Mouse (Mus musculus): Measurements from ENCODE around the gene Adk. TPM values are rescaled to one million over a fixed set of nuclear protein-coding genes. Genes with fewer than 3 reads are reported as not detected.
A peak's percentile ranks its signal among the peaks of the same experiment; 100 is the strongest.

The Adk gene
- 69.5 TPM for polyA plus RNA-seq (2012; fragmentation: generic; extraction: Trizol)
- long read RNA-seq, experiment 1, transcript Adk-207 (11 exons, 1,818 nt): minor isoform, 35 of 98 reads
- long read RNA-seq, experiment 1, transcript Adk-201 (11 exons, 1,782 nt): major isoform, 55 of 98 reads
- long read RNA-seq, experiment 1, partial matches to known transcripts: 3 of 98 reads
- long read RNA-seq, experiment 1, other reads (novel, unspliced or antisense): 5 of 98 reads
- long read RNA-seq, experiment 2, transcript Adk-201 (11 exons, 1,782 nt): major isoform, 298 of 403 reads
- long read RNA-seq, experiment 2, transcript Adk-207 (11 exons, 1,818 nt): minor isoform, 87 of 403 reads
- long read RNA-seq, experiment 2, partial matches to known transcripts: 2 of 403 reads
- long read RNA-seq, experiment 2, other reads (novel, unspliced or antisense): 16 of 403 reads

GRCm38 (mm10) chr14:21052112-21052780 lies at the start of gene Adk, which contains the start of gene Ap3m1:
Adk (plus strand) TSS chr14:21052574.
Ap3m1 (minus strand) TSS chr14:21052508.
- Histone ChIP-seq H3K27me3 (ENCODE audit: control insufficient read depth, insufficient read depth, insufficient read length) (no peaks in the 10 kb centered on the region), H3ac (ENCODE audit: control insufficient read depth, insufficient read length, low read depth) (peak within 1 kb of the TSS; percentile 78), H3K79me2 (ENCODE audit: control insufficient read depth, insufficient read depth) (peaks cover 77% of the 10 kb centered on the region), H3K4me3 (ENCODE audit: insufficient read depth, poor library complexity, severe bottlenecking) (peak within 1 kb of the TSS; percentile 83), H3K79me3 (ENCODE audit: low read depth) (peaks cover 45% of the 10 kb centered on the region), H3K36me3 (ENCODE audit: control insufficient read depth, insufficient read depth) (no peaks in the 10 kb centered on the region)
- no peak for TF ChIP-seq CEBPB (IDR thresholded peaks at IDR 0.05; ENCODE audit: low read depth)
- TF ChIP-seq MAX (IDR thresholded peaks at IDR 0.05): peak; percentile 99

GRCm38 (mm10) chr14:21013800-21014334 lies 38.5 kb upstream of the Adk start:
- peaks cover 99% of the 10 kb centered on the region for H3K36me3 ChIP-seq (ENCODE audit: control insufficient read depth, insufficient read depth)
- no peaks in the 10 kb centered on the region for H3K79me2 ChIP-seq (ENCODE audit: control insufficient read depth, insufficient read depth)
- TF ChIP-seq CEBPB (IDR thresholded peaks at IDR 0.05; ENCODE audit: low read depth) (no peak), MYOD1 (IDR thresholded peaks at IDR 0.05; ENCODE audit: control insufficient read depth, insufficient read length, low read depth) (no peak), USF1 (IDR thresholded peaks at IDR 0.05; ENCODE audit: low read depth) (no peak), MAX (IDR thresholded peaks at IDR 0.05) (no peak), FOSL1 (IDR thresholded peaks at IDR 0.05; ENCODE audit: insufficient read depth, low read length, poor library complexity, severe bottlenecking) (no peak), CTCF (IDR thresholded peaks at IDR 0.05; ENCODE audit: control insufficient read depth, insufficient read depth, insufficient read length) (no peak), MYOG (IDR thresholded peaks at IDR 0.05; ENCODE audit: control insufficient read depth, extremely low read depth, insufficient read length) (no peak)
- H3K4me3 ChIP-seq (ENCODE audit: insufficient read depth, poor library complexity, severe bottlenecking): no peak overlapping the region
- H3ac ChIP-seq (ENCODE audit: control insufficient read depth, insufficient read length, low read depth): no peak overlapping the region
- H3K27me3 ChIP-seq (ENCODE audit: control insufficient read depth, insufficient read depth, insufficient read length): no peaks in the 10 kb centered on the region
- H3K79me3 ChIP-seq (ENCODE audit: low read depth): no peaks in the 10 kb centered on the region

GRCm38 (mm10) chr14:21017871-21018270 lies 34.5 kb upstream of the Adk start:
- H3K36me3 ChIP-seq (ENCODE audit: control insufficient read depth, insufficient read depth): peaks cover 98% of the 10 kb centered on the region
- H3ac ChIP-seq (ENCODE audit: control insufficient read depth, insufficient read length, low read depth): no peak overlapping the region
- no peaks in the 10 kb centered on the region for H3K27me3 ChIP-seq (ENCODE audit: control insufficient read depth, insufficient read depth, insufficient read length)
- H3K79me3 ChIP-seq (ENCODE audit: low read depth): no peaks in the 10 kb centered on the region
- TF ChIP-seq MYOG (IDR thresholded peaks at IDR 0.05; ENCODE audit: control insufficient read depth, extremely low read depth, insufficient read length) (no peak), MAX (IDR thresholded peaks at IDR 0.05) (no peak), MYOD1 (IDR thresholded peaks at IDR 0.05; ENCODE audit: control insufficient read depth, insufficient read length, low read depth) (no peak), CEBPB (IDR thresholded peaks at IDR 0.05; ENCODE audit: low read depth) (no peak), FOSL1 (IDR thresholded peaks at IDR 0.05; ENCODE audit: insufficient read depth, low read length, poor library complexity, severe bottlenecking) (no peak), CTCF (IDR thresholded peaks at IDR 0.05; ENCODE audit: control insufficient read depth, insufficient read depth, insufficient read length) (no peak), USF1 (IDR thresholded peaks at IDR 0.05; ENCODE audit: low read depth) (no peak)
- H3K79me2 ChIP-seq (ENCODE audit: control insufficient read depth, insufficient read depth): no peaks in the 10 kb centered on the region
- no peak overlapping the region for H3K4me3 ChIP-seq (ENCODE audit: insufficient read depth, poor library complexity, severe bottlenecking)

GRCm38 (mm10) chr14:21018977-21019376 lies 33.4 kb upstream of the Adk start:
- no peak overlapping the region for H3K4me3 ChIP-seq (ENCODE audit: insufficient read depth, poor library complexity, severe bottlenecking)
- H3K79me2 ChIP-seq (ENCODE audit: control insufficient read depth, insufficient read depth): no peaks in the 10 kb centered on the region
- peaks cover 98% of the 10 kb centered on the region for H3K36me3 ChIP-seq (ENCODE audit: control insufficient read depth, insufficient read depth)
- no peak overlapping the region for H3ac ChIP-seq (ENCODE audit: control insufficient read depth, insufficient read length, low read depth)
- no peaks in the 10 kb centered on the region for H3K79me3 ChIP-seq (ENCODE audit: low read depth)
- TF ChIP-seq MAX (IDR thresholded peaks at IDR 0.05): no peak
- TF ChIP-seq MYOD1 (IDR thresholded peaks at IDR 0.05; ENCODE audit: control insufficient read depth, insufficient read length, low read depth): no peak
- no peak for TF ChIP-seq MYOG (IDR thresholded peaks at IDR 0.05; ENCODE audit: control insufficient read depth, extremely low read depth, insufficient read length)
- TF ChIP-seq CEBPB (IDR thresholded peaks at IDR 0.05; ENCODE audit: low read depth): no peak
- no peak for TF ChIP-seq CTCF (IDR thresholded peaks at IDR 0.05; ENCODE audit: control insufficient read depth, insufficient read depth, insufficient read length)
- TF ChIP-seq USF1 (IDR thresholded peaks at IDR 0.05; ENCODE audit: low read depth): no peak
- TF ChIP-seq FOSL1 (IDR thresholded peaks at IDR 0.05; ENCODE audit: insufficient read depth, low read length, poor library complexity, severe bottlenecking): no peak
- no peaks in the 10 kb centered on the region for H3K27me3 ChIP-seq (ENCODE audit: control insufficient read depth, insufficient read depth, insufficient read length)

DNA sequence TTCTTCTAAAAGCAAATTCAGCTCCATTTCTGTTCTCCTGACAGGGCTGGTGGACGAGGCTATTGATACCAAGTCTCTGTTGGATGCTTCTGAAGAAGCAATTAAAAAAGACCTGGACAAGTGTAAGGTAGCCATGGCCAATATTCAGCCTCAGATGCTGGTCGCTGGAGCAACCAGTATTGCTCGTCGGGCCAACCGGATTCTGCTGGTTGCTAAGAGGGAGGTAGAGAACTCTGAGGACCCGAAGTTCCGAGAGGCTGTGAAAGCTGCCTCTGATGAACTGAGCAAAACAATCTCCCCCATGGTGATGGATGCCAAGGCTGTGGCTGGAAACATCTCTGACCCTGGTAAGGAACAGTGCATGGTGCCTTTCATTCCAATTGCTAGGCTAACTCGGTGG lies 31.9 kb upstream of the Adk start:
- no peak overlapping the region for H3K4me3 ChIP-seq (ENCODE audit: insufficient read depth, poor library complexity, severe bottlenecking)
- peaks cover 97% of the 10 kb centered on the region for H3K36me3 ChIP-seq (ENCODE audit: control insufficient read depth, insufficient read depth)
- no peaks in the 10 kb centered on the region for H3K27me3 ChIP-seq (ENCODE audit: control insufficient read depth, insufficient read depth, insufficient read length)
- H3K79me3 ChIP-seq (ENCODE audit: low read depth): no peaks in the 10 kb centered on the region
- TF ChIP-seq FOSL1 (IDR thresholded peaks at IDR 0.05; ENCODE audit: insufficient read depth, low read length, poor library complexity, severe bottlenecking) (no peak), USF1 (IDR thresholded peaks at IDR 0.05; ENCODE audit: low read depth) (no peak), CTCF (IDR thresholded peaks at IDR 0.05; ENCODE audit: control insufficient read depth, insufficient read depth, insufficient read length) (no peak), MAX (IDR thresholded peaks at IDR 0.05) (no peak), MYOG (IDR thresholded peaks at IDR 0.05; ENCODE audit: control insufficient read depth, extremely low read depth, insufficient read length) (no peak)
- no peak overlapping the region for H3ac ChIP-seq (ENCODE audit: control insufficient read depth, insufficient read length, low read depth)
- H3K79me2 ChIP-seq (ENCODE audit: control insufficient read depth, insufficient read depth): peaks cover 8% of the 10 kb centered on the region
